Mouse (Mus musculus): ENCODE measurements around the gene Mroh2a.
A peak's percentile ranks its signal among the peaks of the same experiment; 100 is the strongest.

The Mroh2a gene

GRCm38 (mm10) chr1:88276524-88277097 is 49.8 kb downstream of the Mroh2a start:
- DNase-seq (ENCODE audit: low spot score in 2 of 2) = no peak

- DNase-seq (ENCODE audit: low spot score in 2 of 2) = peak; percentile 100
Observed at GRCm38 (mm10) chr1:88277098-88277817, 50.5 kb downstream of the Mroh2a start, which contains the start of the genes Hjurp and Trpm8. Gene Hjurp (minus strand): TSS chr1:88277633. Gene Trpm8 (plus strand): TSS chr1:88277661.

GRCm38 (mm10) chr1:88277818-88278511 is 51.2 kb downstream of the Mroh2a start:
- peak; percentile 29 to 72 for DNase-seq (ENCODE audit: low spot score in 2 of 2)

- no peak for DNase-seq (ENCODE audit: low spot score in 2 of 2)
Observed at GRCm38 (mm10) chr1:88279111-88280005, 52.6 kb downstream of the Mroh2a start.

- DNase-seq (ENCODE audit: low spot score in 2 of 2) = peak in 1 of 2 experiments; percentile 32
Observed at GRCm38 (mm10) chr1:88280006-88280690, 53.4 kb downstream of the Mroh2a start.

- no peak for DNase-seq (ENCODE audit: low spot score in 2 of 2)
Observed at GRCm38 (mm10) chr1:88282301-88282700, 55.5 kb downstream of the Mroh2a start.

GRCm38 (mm10) chr1:88283376-88284227 is 56.8 kb downstream of the Mroh2a start:
- no peak for DNase-seq (ENCODE audit: low spot score in 2 of 2)

- DNase-seq (ENCODE audit: low spot score in 2 of 2) = no peak
Observed at GRCm38 (mm10) chr1:88284228-88284945, 57.6 kb downstream of the Mroh2a start.

GRCm38 (mm10) chr1:88284946-88285320 is 58.1 kb downstream of the Mroh2a start:
- DNase-seq (ENCODE audit: low spot score in 2 of 2) = peak; percentile 37 to 82

- no peak for DNase-seq (ENCODE audit: low spot score in 2 of 2)
Observed at GRCm38 (mm10) chr1:88285652-88286051, 58.9 kb downstream of the Mroh2a start.

- DNase-seq (ENCODE audit: low spot score in 2 of 2) = peak in 1 of 2 experiments; percentile 78
Observed at GRCm38 (mm10) chr1:88286136-88286845, 59.5 kb downstream of the Mroh2a start.

GRCm38 (mm10) chr1:88286887-88287696 is 60.3 kb downstream of the Mroh2a start:
- DNase-seq (ENCODE audit: low spot score in 2 of 2) = peak in 1 of 2 experiments; percentile 77

GRCm38 (mm10) chr1:88287697-88287980 is 60.9 kb downstream of the Mroh2a start:
- peak; percentile 43 to 83 for DNase-seq (ENCODE audit: low spot score in 2 of 2)

GRCm38 (mm10) chr1:88288056-88288788 is 61.4 kb downstream of the Mroh2a start:
- DNase-seq (ENCODE audit: low spot score in 2 of 2) = no peak

GRCm38 (mm10) chr1:88288789-88289127 is 62.0 kb downstream of the Mroh2a start:
- no peak for DNase-seq (ENCODE audit: low spot score in 2 of 2)

- DNase-seq (ENCODE audit: low spot score in 2 of 2) = peak in 1 of 2 experiments; percentile 57
Observed at GRCm38 (mm10) chr1:88289152-88289551, 62.4 kb downstream of the Mroh2a start.

GRCm38 (mm10) chr1:88289917-88290316 is 63.1 kb downstream of the Mroh2a start:
- peak; percentile 45 to 92 for DNase-seq (ENCODE audit: low spot score in 2 of 2)
